Mouse (Mus musculus) liver, adult 2 months (tissue): ENCODE measurements at regions not wholly inside any gene's neighbourhood (a gene's known extent, or its start where the extent isn't known, plus 50 kb on each side); places are given as distances from the start of the nearest gene placed in this dataset.

Experiments used
- DNase-seq: peaks from one replicate; pipeline ENCODE4 v3.0.0-alpha.2; 2011; ENCODE audit warnings: low read depth, low spot score; ENCODE audit errors: extremely low read depth
- H3K27ac ChIP-seq: fragments of 200-500 bp; replicated peaks from 2 replicates; pipeline ENCODE4 v1.5.1; 2012; ENCODE audit warnings: low read depth, mild to moderate bottlenecking, control low read depth, inconsistent platforms, low read length; ENCODE audit not compliant: insufficient read depth
- H3K27me3 ChIP-seq: fragments of 200-500 bp; 2 replicates; pipeline ENCODE4 v1.6.1; 2012; ENCODE audit warnings: mild to moderate bottlenecking, moderate library complexity, low read length, inconsistent platforms; ENCODE audit not compliant: control insufficient read depth, insufficient read depth
- H3K36me3 ChIP-seq: fragments of 200-500 bp; 2 replicates; pipeline ENCODE4 v1.6.1; 2012; ENCODE audit warnings: low read length, inconsistent platforms; ENCODE audit not compliant: control insufficient read depth, insufficient read depth
- H3K4me1 ChIP-seq: fragments of 200-500 bp; 2 replicates; pipeline ENCODE4 v1.6.1; 2011; ENCODE audit warnings: low read length; ENCODE audit not compliant: control insufficient read depth, insufficient read depth
- H3K4me3 ChIP-seq: fragments of 200-500 bp; 2 replicates; pipeline ENCODE4 v1.5.1; 2011; ENCODE audit warnings: low read depth, mild to moderate bottlenecking, control low read depth, low read length, moderate library complexity; ENCODE audit not compliant: insufficient read depth
- H3K79me2 ChIP-seq: fragments of 200-500 bp; 2 replicates; pipeline ENCODE4 v1.6.1; 2012; ENCODE audit warnings: inconsistent platforms, mild to moderate bottlenecking, low read length, moderate library complexity; ENCODE audit not compliant: control insufficient read depth, insufficient read depth
- H3K9ac ChIP-seq: fragments of 200-500 bp; 2 replicates; pipeline ENCODE4 v1.6.1; 2012; ENCODE audit warnings: low read depth, mild to moderate bottlenecking, control low read depth, inconsistent platforms, low read length
- CTCF ChIP-seq: fragments of 200-500 bp; IDR thresholded peaks from 2 replicates; pipeline ENCODE4 v1.5.1; 2011; ENCODE audit warnings: low read depth, low read length, control low read depth
- POLR2A ChIP-seq: fragments of 200-500 bp; IDR thresholded peaks from 2 replicates; pipeline ENCODE4 v1.6.1; 2011; ENCODE audit warnings: low read length, control low read depth; ENCODE audit not compliant: insufficient read depth; ENCODE audit errors: extremely low read depth
- WGBS: fragments of 180-500 bp; shearing (Covaris S2); methylation state at CpG from one replicate; pipeline ENCODE4 v1.1.7; 2018; 5-methylcytosine and 5-hydroxymethylcytosine counted together

DNA sequence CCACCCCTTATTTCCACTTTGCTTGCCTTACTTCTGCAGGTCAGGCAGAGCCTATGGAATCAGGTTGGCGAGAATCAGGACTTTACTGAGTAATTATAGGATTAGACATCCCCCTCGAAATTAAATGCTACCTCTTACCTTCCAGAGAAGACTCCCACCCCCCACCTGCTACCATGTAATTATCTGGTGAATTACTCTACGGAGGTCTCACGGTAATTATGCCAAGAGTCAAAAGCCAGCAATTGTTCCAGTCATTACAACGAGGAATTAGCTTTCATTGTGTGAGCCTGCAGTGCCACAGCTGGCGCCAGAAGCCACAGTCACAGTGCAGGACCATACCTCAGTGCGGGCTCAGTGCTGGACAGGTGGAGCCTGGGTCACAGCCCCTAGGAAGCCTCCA is 72.4 kb downstream of the Tpra1 start:
- no peaks in the 10 kb centered on the region for H3K36me3 ChIP-seq
- no peak overlapping the region for H3K27ac ChIP-seq
- H3K9ac ChIP-seq: no peak overlapping the region
- no peaks in the 10 kb centered on the region for H3K79me2 ChIP-seq
- no peak overlapping the region for H3K4me3 ChIP-seq
- WGBS: 60% methylated on average over 7 of the region's 7 CpGs
- TF ChIP-seq POLR2A: no peak
- TF ChIP-seq CTCF: no peak
- no peak for DNase-seq
- H3K27me3 ChIP-seq: 0 out of 2 replicates have a peak, but pooled peaks cover 4% of the 10 kb centered on the region
- no peaks in the 10 kb centered on the region for H3K4me1 ChIP-seq

DNA sequence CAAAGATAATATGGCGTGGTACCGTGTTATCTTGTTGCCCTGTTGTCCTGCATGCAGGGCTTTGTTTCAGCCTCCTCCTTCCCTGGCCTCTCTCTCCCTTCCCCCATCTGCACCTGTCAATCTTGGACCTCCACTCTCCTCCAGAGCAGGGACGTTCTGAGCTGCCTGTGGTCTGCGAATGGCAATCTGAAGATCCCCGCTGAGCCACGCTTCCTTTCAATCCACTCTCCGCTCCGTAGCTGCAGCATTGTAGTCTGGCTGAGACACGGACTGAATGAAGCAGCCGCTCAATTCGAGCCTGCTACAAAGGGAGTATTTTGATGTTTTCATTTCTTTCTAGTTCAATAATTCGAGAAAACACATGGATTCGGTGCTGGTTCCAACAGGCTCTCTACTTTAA is 74.5 kb downstream of the Tpra1 start:
- no peaks in the 10 kb centered on the region for H3K79me2 ChIP-seq
- H3K9ac ChIP-seq: no peak overlapping the region
- no peak for DNase-seq
- no peak overlapping the region for H3K4me3 ChIP-seq
- TF ChIP-seq POLR2A (no peak), CTCF (no peak)
- no peaks in the 10 kb centered on the region for H3K4me1 ChIP-seq
- H3K27ac ChIP-seq: no peak overlapping the region
- H3K27me3 ChIP-seq: 0 out of 2 replicates have a peak, but pooled peaks cover 2% of the 10 kb centered on the region
- H3K36me3 ChIP-seq: no peaks in the 10 kb centered on the region
- 14% methylated on average over 13 of the region's 13 CpGs for WGBS

DNA sequence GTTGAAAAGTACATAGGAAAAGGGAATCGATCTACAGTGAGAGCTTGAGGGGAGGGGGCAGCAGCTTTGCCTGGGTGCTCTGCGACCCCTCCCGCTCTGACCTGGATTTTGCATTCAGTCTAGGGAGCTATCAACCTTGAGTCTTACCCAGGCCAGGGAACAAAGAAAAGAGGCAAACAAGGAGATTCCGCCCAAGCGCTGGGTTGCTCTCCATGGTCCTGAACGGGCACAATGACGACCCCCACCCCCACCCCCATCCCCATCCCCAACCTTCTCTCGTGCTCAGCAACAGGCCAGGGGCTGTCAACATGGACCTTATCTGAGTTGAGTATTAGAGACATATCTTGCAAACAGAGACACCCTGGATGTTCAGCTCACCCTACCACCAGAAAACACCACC is 74.9 kb downstream of the Tpra1 start:
- 0 out of 2 replicates have a peak, but pooled peaks cover 2% of the 10 kb centered on the region for H3K27me3 ChIP-seq
- 2% methylated on average over 8 of the region's 8 CpGs for WGBS
- no peak for DNase-seq

DNA sequence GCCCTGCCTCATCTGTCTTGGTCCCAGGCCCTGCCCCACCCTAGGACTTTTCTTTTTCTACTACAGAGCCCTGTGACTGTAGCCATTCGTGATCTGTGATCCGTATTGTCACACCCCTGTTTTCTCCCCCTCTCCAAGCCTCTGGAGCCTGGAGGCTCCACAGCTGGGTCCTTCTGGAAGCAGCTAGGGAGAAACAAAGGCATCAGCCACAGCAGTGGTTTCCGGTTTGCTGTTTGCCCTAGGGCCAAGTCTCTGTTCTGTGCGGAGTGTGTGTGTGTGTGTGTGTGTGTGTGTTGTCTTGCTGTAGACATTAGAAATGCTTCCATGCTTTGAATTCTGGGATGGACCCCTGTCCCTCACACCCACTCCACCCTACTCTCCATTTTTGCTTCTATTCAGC is 76.9 kb downstream of the Tpra1 start:
- DNase-seq: no peak
- Histone ChIP-seq H3K27ac (no peak overlapping the region), H3K27me3 (0 out of 2 replicates have a peak, but pooled peaks cover 2% of the 10 kb centered on the region), H3K9ac (no peak overlapping the region), H3K4me1 (no peaks in the 10 kb centered on the region), H3K36me3 (no peaks in the 10 kb centered on the region), H3K79me2 (no peaks in the 10 kb centered on the region), H3K4me3 (no peak overlapping the region)
- no peak for TF ChIP-seq CTCF
- TF ChIP-seq POLR2A: no peak
- WGBS: 70% methylated on average over 4 of the region's 4 CpGs

More for the DNA sequence above, 74.9 kb downstream of the Tpra1 start:
- Histone ChIP-seq H3K4me3 (no peak overlapping the region), H3K9ac (no peak overlapping the region), H3K79me2 (no peaks in the 10 kb centered on the region), H3K27ac (no peak overlapping the region), H3K4me1 (no peaks in the 10 kb centered on the region), H3K36me3 (no peaks in the 10 kb centered on the region)
- TF ChIP-seq CTCF (no peak), POLR2A (no peak)

DNA sequence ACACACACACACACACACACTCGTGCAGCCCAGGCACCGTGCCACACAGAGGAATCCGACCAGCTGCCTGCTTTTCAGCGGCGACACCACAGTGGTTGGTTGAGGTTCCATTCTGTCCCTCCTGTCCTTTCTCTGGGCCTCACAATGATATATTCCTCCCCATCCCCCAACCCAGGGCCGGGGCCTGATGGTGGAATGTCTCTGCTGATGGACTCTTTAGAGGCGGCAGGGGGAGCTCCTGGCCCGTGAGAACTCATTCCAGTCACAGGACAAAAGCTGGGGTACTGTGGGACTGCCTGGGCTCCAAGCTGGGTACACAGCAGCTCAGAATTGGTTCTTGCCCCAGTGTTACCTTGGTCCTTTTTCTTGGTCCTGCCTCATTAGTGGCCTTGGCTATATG is 78.1 kb downstream of the Tpra1 start:
- H3K36me3 ChIP-seq: no peaks in the 10 kb centered on the region
- 17% methylated on average over 8 of the region's 8 CpGs for WGBS
- 0 out of 2 replicates have a peak, but pooled peaks cover 2% of the 10 kb centered on the region for H3K27me3 ChIP-seq
- no peak overlapping the region for H3K9ac ChIP-seq
- H3K79me2 ChIP-seq: no peaks in the 10 kb centered on the region
- H3K4me1 ChIP-seq: no peaks in the 10 kb centered on the region
- TF ChIP-seq POLR2A (no peak), CTCF (peak; percentile 59)
- H3K4me3 ChIP-seq: no peak overlapping the region
- DNase-seq: no peak
- H3K27ac ChIP-seq: no peak overlapping the region

DNA sequence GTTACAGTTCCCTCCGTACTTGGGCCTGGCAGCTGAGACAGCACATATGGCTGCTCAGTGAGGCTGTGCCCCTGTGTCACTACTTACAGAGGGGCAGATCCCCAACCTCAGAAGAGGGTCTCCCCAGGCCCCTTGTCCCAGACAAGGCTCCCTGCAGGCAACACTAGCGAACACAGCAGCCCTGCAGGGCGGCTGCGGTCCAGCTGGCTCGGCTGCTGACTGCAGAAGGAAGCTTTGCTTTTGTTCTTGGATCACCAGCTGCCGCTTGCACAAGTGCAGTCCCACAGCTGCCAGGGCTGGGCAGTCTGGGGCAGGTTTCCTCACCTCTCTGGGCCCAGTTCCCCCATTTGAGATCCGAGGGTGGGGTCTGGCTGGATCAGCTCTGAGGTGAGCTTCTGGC is 79.5 kb downstream of the Tpra1 start:
- Histone ChIP-seq H3K4me3 (no peak overlapping the region), H3K79me2 (no peaks in the 10 kb centered on the region), H3K4me1 (no peaks in the 10 kb centered on the region), H3K36me3 (no peaks in the 10 kb centered on the region), H3K9ac (no peak overlapping the region), H3K27me3 (0 out of 2 replicates have a peak, but pooled peaks cover under 1% of the 10 kb centered on the region), H3K27ac (no peak overlapping the region)
- 48% methylated on average over 7 of the region's 7 CpGs for WGBS
- TF ChIP-seq POLR2A: no peak
- TF ChIP-seq CTCF: no peak
- no peak for DNase-seq
